Mouse (Mus musculus) liver, adult (tissue): Measurements from ENCODE around the gene C1qtnf2.

Source experiments
- GATA4 ChIP-seq: IDR thresholded peaks from 2 replicates; pipeline ENCODE4 v1.6.1; 2014; ENCODE audit warnings: mild to moderate bottlenecking, low read length; ENCODE audit not compliant: insufficient replicate concordance

The C1qtnf2 gene

GRCm38 (mm10) chr11:43509878-43510277, 35.8 kb downstream of the C1qtnf2 start:
- no peak for TF ChIP-seq GATA4

GRCm38 (mm10) chr11:43512661-43513190, 38.6 kb downstream of the C1qtnf2 start:
- TF ChIP-seq GATA4 = no peak

- TF ChIP-seq GATA4 = no peak
Observed at GRCm38 (mm10) chr11:43516344-43517021, 42.4 kb downstream of the C1qtnf2 start.

GRCm38 (mm10) chr11:43517641-43518040, 43.6 kb downstream of the C1qtnf2 start:
- TF ChIP-seq GATA4 = no peak

- TF ChIP-seq GATA4 = no peak
Observed at GRCm38 (mm10) chr11:43518086-43518485, 44.0 kb downstream of the C1qtnf2 start.

- TF ChIP-seq GATA4 = no peak
Observed at GRCm38 (mm10) chr11:43518821-43519220, 44.7 kb downstream of the C1qtnf2 start.

- no peak for TF ChIP-seq GATA4
Observed at GRCm38 (mm10) chr11:43520521-43520920, 46.4 kb downstream of the C1qtnf2 start.

- TF ChIP-seq GATA4 = no peak
Observed at GRCm38 (mm10) chr11:43528078-43528682, 54.1 kb downstream of the C1qtnf2 start.

GRCm38 (mm10) chr11:43528683-43529499, 54.8 kb downstream of the C1qtnf2 start, which contains the start of gene Ccnjl:
Gene Ccnjl, plus strand, starts transcription at chr11:43528784.
- no peak for TF ChIP-seq GATA4

- no peak for TF ChIP-seq GATA4
Observed at GRCm38 (mm10) chr11:43530043-43530442, 56.0 kb downstream of the C1qtnf2 start.

GRCm38 (mm10) chr11:43531619-43532018, 57.5 kb downstream of the C1qtnf2 start:
- TF ChIP-seq GATA4 = no peak

- TF ChIP-seq GATA4 = no peak
Observed at GRCm38 (mm10) chr11:43537074-43537473, 63.0 kb downstream of the C1qtnf2 start.

GRCm38 (mm10) chr11:43539863-43540262, 65.8 kb downstream of the C1qtnf2 start:
- TF ChIP-seq GATA4 = no peak
